Mouse (Mus musculus): ENCODE measurements at regions not wholly inside any gene's neighbourhood (a gene's known extent, or its start where the extent isn't known, plus 50 kb on each side); places are given as distances from the start of the nearest gene placed in this dataset.

DNA sequence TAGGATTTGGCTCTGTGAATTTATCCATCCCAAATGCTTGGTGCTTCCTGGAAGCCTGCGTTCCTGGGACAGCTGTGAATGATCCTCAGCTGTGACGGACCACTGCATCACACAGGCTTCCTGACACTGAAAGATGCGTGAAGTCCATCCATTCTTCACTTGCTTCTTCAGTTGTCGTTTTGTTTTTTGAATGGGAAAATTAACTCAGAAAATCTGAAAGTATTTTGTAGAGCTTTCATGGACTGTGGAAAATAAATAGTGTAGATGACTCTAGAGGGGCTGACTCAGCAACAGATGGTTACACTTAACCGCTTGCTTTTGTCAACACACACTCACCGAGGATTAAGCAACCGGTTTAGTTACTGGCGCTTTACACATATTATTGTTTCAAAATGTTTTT, 272.0 kb downstream of the Pcdh18 start:
- H3K4me1 ChIP-seq: no peaks in the 10 kb centered on the region
- no peak overlapping the region; the same call in 1 of the 2 replicates for H3K27ac ChIP-seq
- H3K9ac ChIP-seq: no peak overlapping the region
- H3K4me3 ChIP-seq: no peak overlapping the region
- H3K36me3 ChIP-seq: no peaks in the 10 kb centered on the region
- no peak overlapping the region for H3K4me2 ChIP-seq (replicated peaks)
- WGBS: 24% methylated on average over 8 of the region's 8 CpGs
- no peaks in the 10 kb centered on the region for H3K9me3 ChIP-seq
- H3K27me3 ChIP-seq: no peaks in the 10 kb centered on the region
- no peak for ATAC-seq (ENCODE audit: insufficient number of reproducible peaks, insufficient read depth, low FRiP score, low TSS enrichment)

All from embryonic facial prominence, embryonic 12.5 days (tissue).